Mouse (Mus musculus) liver, embryonic 14.5 days (tissue): ENCODE measurements around the gene Ttc21a. TPM values are rescaled to one million over a fixed set of nuclear protein-coding genes. Genes with fewer than 3 reads are reported as not detected.

Experiments
- ATAC-seq: fragments of 200-750 bp; cut with Nextera tagmentation; 2 replicates; pipeline ENCODE4 v1.8.0; 2017; ENCODE audit warnings: moderate number of reproducible peaks, mild to moderate bottlenecking, moderate library complexity; ENCODE audit not compliant: insufficient read depth
- DNase-seq, 3 experiments: peaks; one replicate each; pipeline ENCODE4 v3.0.0-alpha.2; 2012 to 2013; ENCODE audit warnings: low read depth in 3 of 3, low spot score in 3 of 3
- H3K27ac ChIP-seq: fragments of 300-500 bp; sonication (generic); 2 replicates; pipeline ENCODE4 v1.5.1; 2014; ENCODE audit warnings: moderate library complexity, mild to moderate bottlenecking, control low read depth, inconsistent platforms
- H3K27me3 ChIP-seq: fragments of 300-500 bp; sonication (generic); 2 replicates; pipeline ENCODE4 v1.6.1; 2014; ENCODE audit warnings: mild to moderate bottlenecking, low read length, moderate library complexity; ENCODE audit not compliant: control insufficient read depth, insufficient read depth
- H3K36me3 ChIP-seq: fragments of 300-500 bp; sonication (generic); replicated peaks from 2 replicates; pipeline ENCODE4 v1.6.1; 2014; ENCODE audit warnings: low read depth; ENCODE audit not compliant: control insufficient read depth, insufficient read depth
- H3K4me1 ChIP-seq, 2 experiments: fragments of 200-500 bp in 1 of 2; fragments of 300-500 bp in 1 of 2; sonication (generic) in 1 of 2; replicated peaks; 2 replicates each; pipeline ENCODE4 v1.6.1; 2012 to 2014; ENCODE audit warnings: antibody characterized with exemption in 1 of 2, inconsistent platforms in 1 of 2, low read length in 1 of 2; ENCODE audit not compliant: control insufficient read depth in 2 of 2, insufficient read depth in 2 of 2
- H3K4me2 ChIP-seq: fragments of 300-500 bp; sonication (generic); 2 replicates; pipeline ENCODE4 v1.6.1; 2014; ENCODE audit warnings: low read depth, mild to moderate bottlenecking, control low read depth, moderate library complexity
- H3K4me3 ChIP-seq, 2 experiments: fragments of 200-500 bp in 1 of 2; fragments of 300-500 bp in 1 of 2; sonication (generic) in 1 of 2; 2 replicates each; pipeline ENCODE4 v1.5.1; 2012 to 2014; ENCODE audit warnings: low read depth in 2 of 2, low read length in 2 of 2, mild to moderate bottlenecking in 2 of 2, control low read depth in 1 of 2, inconsistent platforms in 1 of 2, moderate library complexity in 1 of 2; ENCODE audit not compliant: insufficient read depth in 1 of 2
- H3K9ac ChIP-seq: fragments of 300-500 bp; sonication (generic); replicated peaks from 2 replicates; pipeline ENCODE4 v1.6.1; 2014; ENCODE audit warnings: mild to moderate bottlenecking, control low read depth, moderate library complexity
- H3K9me3 ChIP-seq: fragments of 300-500 bp; sonication (generic); 2 replicates; pipeline ENCODE4 v1.6.1; 2016; ENCODE audit warnings: low read length, mixed read lengths; ENCODE audit not compliant: control insufficient read depth
- CTCF ChIP-seq: IDR thresholded peaks from 2 replicates; pipeline ENCODE4 v1.5.1; 2016; ENCODE audit warnings: antibody characterized with exemption, low read depth, control low read depth
- EP300 ChIP-seq: IDR thresholded peaks from 2 replicates; pipeline ENCODE4 v1.6.1; 2016; ENCODE audit warnings: antibody characterized with exemption, low read depth
- WGBS: fragments of 180-500 bp; shearing (Covaris S2); extraction: QIAGEN DNeasy Blood & Tissue Kit; methylation state at CpG from one replicate; pipeline ENCODE4 v1.1.7; 2014; ENCODE audit not compliant: insufficient replicate concordance; 5-methylcytosine and 5-hydroxymethylcytosine counted together
- polyA plus RNA-seq, 2 experiments: library from polyadenylated mRNA; depleted of rRNA in 1 of 2; stranded (reverse) in 1 of 2; unstranded in 1 of 2; fragments of >200 nt; fragmentation: Nextera tagmentation in 1 of 2; extraction: Ambion mirVana in 1 of 2; gene quantifications; 2 replicates each; pipeline versions ENCODE4 v1.2.1 to v1.2.3; 2012 to 2014

The Ttc21a gene
- polyA plus RNA-seq, 2 experiments, result 0.11 to 0.22 TPM

DNA sequence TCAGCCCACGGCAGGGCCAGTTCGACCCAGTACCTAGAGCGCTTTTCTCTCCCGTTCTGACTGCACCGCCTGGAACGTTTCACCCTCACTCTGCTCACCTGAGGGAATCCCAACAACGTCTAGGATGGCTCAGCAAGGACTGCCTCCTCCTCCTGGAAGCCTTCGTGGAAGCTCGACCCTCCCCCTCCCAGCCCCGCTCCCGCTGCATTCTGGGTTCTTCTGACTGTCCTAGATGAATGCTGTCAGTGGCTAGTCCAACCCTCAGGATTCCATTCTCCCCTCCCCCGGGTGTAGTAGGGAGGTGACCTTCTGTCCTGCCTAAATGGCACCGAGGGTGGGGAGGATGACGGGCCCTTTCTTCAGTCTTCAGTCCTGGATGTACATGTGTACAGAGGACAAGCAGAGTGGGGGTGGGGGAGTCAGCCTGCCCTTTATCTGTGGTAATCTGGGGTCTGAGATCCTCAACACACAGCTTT is 47.2 kb downstream of the Ttc21a start, which contains the start of gene Csrnp1:
Csrnp1 (minus strand) TSS at position 123 of the 476 bp plus-strand sequence.
- ATAC-seq (no peak), DNase-seq (no peak)
- peak within 1 kb of the TSS; percentile 63 for H3K4me2 ChIP-seq
- no peaks in the 10 kb centered on the region for H3K9me3 ChIP-seq
- H3K27ac ChIP-seq, result no peak within 1 kb of the TSS
- TF ChIP-seq CTCF, result no peak
- no peak for TF ChIP-seq EP300
- H3K4me3 ChIP-seq, result peak within 1 kb of the TSS; percentile 49 to 56
- peaks cover 15% of the 10 kb centered on the region for H3K27me3 ChIP-seq
- H3K9ac ChIP-seq, result peak within 1 kb of the TSS; percentile 46
- no peaks in the 10 kb centered on the region for H3K36me3 ChIP-seq
- 20% methylated on average over 14 of the region's 14 CpGs for WGBS
- H3K4me1 ChIP-seq, result peaks cover 0 to 26% of the 10 kb centered on the region in 2 experiments; a peak in 3 of 4 replicates

DNA sequence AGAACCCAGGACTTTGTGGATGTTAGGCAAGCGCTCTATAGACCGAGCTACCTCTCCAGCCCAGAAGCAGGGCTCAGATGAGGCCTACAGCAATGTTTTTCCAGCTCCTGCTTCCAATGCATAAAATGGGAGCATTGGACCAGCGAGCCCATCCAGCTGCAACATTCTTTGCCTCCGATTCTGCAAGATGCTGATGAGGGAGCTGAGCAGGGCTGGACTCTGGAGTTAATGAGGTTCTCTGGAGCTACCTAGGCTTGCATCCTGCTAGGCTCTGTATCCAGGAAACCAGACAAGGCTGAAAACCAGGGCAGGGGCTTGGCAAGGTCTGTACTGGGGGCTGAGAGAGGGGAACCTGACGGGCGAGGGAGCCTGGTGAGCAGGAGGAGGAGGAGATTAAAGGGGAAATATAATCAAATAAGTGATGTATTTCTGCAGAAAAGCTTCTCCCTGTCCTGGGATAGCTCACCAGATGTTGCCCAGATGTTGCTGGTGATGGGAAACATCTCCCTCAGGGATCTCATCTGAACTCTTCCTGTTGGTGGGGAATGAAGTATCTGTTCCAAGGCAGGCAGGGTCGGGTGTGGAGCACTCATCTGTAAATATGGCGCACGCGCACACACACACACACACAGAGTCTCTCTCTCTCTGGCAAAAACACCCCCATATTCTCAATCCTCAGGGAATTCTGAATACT is 48.6 kb downstream of the Ttc21a start:
- no peak overlapping the region for H3K9ac ChIP-seq
- ATAC-seq (no peak), DNase-seq (no peak)
- no peak for TF ChIP-seq EP300
- H3K4me3 ChIP-seq, result no peak overlapping the region
- peaks cover 0 to 16% of the 10 kb centered on the region in 2 experiments; a peak in 3 of 4 replicates for H3K4me1 ChIP-seq
- WGBS, result 67% methylated on average over 10 of the region's 10 CpGs
- no peak overlapping the region for H3K4me2 ChIP-seq
- H3K9me3 ChIP-seq, result no peaks in the 10 kb centered on the region
- H3K27me3 ChIP-seq, result peaks cover 15% of the 10 kb centered on the region
- H3K36me3 ChIP-seq, result no peaks in the 10 kb centered on the region
- no peak overlapping the region for H3K27ac ChIP-seq

DNA sequence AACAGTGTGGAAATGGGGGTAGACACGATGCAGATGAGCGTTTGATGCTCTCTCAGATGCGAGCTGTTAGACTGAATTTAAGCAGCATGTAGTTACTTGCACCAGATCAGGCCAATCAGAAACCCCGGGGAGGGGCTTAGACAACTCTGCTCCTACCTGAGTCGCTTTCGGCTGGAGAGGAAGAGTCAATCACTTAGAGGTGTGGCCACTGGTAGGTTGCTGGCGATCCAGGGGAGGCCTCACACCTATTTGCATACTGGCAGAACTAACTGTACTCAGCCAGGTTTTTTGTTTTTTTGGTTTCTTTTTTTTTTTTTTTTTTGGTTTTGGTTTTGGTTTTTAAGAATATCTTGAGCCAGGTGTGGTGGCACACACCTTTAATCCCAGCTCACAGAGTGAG is 50.9 kb downstream of the Ttc21a start:
- 40% methylated on average over 7 of the region's 7 CpGs for WGBS
- no peak for TF ChIP-seq EP300
- TF ChIP-seq CTCF, result no peak
- ATAC-seq, result no peak
- Histone ChIP-seq H3K4me2 (no peak overlapping the region), H3K4me1 (peaks cover 0 to 3% of the 10 kb centered on the region in 2 experiments; a peak in 1 of 4 replicates), H3K4me3 (no peak overlapping the region), H3K9me3 (no peaks in the 10 kb centered on the region), H3K27ac (no peak overlapping the region), H3K36me3 (no peaks in the 10 kb centered on the region), H3K9ac (no peak overlapping the region), H3K27me3 (peaks cover 10% of the 10 kb centered on the region)
- no peak for DNase-seq

DNA sequence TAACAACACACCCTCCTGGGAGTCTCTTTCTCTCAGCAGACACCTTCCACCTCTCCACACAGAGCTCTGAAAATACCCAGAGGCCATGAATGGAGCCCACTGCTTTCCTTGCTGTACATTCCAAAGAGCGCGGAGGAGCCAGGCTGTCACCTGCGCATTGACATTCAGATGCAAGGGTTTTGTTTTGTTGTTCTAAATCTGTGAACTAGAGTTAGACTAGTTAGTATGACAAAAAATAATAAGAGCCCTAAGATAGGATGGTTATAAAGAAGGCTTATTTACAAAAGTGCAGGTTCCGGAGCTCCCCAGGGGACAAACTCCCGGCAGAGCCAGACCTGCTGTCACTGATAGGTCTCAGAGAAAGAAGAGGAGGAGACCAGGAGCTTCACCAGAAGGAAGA is 53.9 kb downstream of the Ttc21a start:
- WGBS, result 49% methylated on average over 5 of the region's 5 CpGs
- H3K9me3 ChIP-seq, result no peaks in the 10 kb centered on the region
- peaks cover 0 to 4% of the 10 kb centered on the region in 2 experiments; a peak in 1 of 4 replicates for H3K4me1 ChIP-seq
- no peak overlapping the region for H3K4me3 ChIP-seq
- DNase-seq (no peak), ATAC-seq (no peak)
- no peaks in the 10 kb centered on the region for H3K27me3 ChIP-seq
- H3K9ac ChIP-seq, result no peak overlapping the region
- no peak overlapping the region for H3K4me2 ChIP-seq
- no peak overlapping the region for H3K27ac ChIP-seq
- TF ChIP-seq EP300 (no peak), CTCF (no peak)
- no peaks in the 10 kb centered on the region for H3K36me3 ChIP-seq

GRCm38 (mm10) chr9:119993092-119993844 is 55.9 kb downstream of the Ttc21a start:
- ATAC-seq (no peak), DNase-seq (no peak)
- no peak overlapping the region for H3K27ac ChIP-seq
- no peaks in the 10 kb centered on the region for H3K27me3 ChIP-seq
- no peak overlapping the region for H3K4me2 ChIP-seq
- no peak overlapping the region for H3K9ac ChIP-seq
- H3K4me1 ChIP-seq, result peaks cover 0 to 4% of the 10 kb centered on the region in 2 experiments; a peak in 1 of 4 replicates
- H3K9me3 ChIP-seq, result no peaks in the 10 kb centered on the region
- TF ChIP-seq CTCF (no peak), EP300 (no peak)
- no peaks in the 10 kb centered on the region for H3K36me3 ChIP-seq
- WGBS, result 25% methylated on average over 10 of the region's 10 CpGs
- no peak overlapping the region for H3K4me3 ChIP-seq
